Mouse (Mus musculus): Measurements from ENCODE around the gene Ush1c.

The Ush1c gene

GRCm38 (mm10) chr7:46238346-46238745, at the start of gene Ush1c:
Ush1c (minus strand) TSS chr7:46238503.
- DNase-seq (ENCODE audit: low read depth, low spot score) = no peak

DNA sequence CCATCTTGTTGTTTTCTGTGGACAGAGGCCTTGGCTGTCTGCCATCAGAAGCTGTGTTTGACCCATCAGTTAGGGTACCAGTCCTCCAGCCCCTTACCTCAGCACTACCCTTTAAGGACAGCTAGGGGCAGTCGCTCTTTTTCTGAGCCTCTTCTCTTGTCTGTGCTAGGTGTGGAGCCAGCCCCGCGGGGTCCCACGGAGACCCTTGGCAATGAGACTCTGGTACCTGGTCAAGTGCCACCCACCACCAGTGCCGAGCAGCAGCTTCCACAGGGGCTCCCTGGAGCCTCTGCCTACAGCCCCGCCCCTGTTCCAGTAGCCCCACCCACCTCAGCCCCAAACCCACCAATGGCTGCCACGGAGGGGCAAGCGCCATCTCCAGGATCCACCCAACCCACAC, 48.7 kb upstream of the Ush1c start:
- no peak for DNase-seq (ENCODE audit: low read depth, low spot score)

- DNase-seq (ENCODE audit: low read depth, low spot score) = no peak
Observed at GRCm38 (mm10) chr7:46286391-46286790, 48.1 kb upstream of the Ush1c start.

- DNase-seq (ENCODE audit: low read depth, low spot score) = no peak
Observed at GRCm38 (mm10) chr7:46285161-46285839, 47.0 kb upstream of the Ush1c start.

- no peak for DNase-seq (ENCODE audit: low read depth, low spot score)
Observed at GRCm38 (mm10) chr7:46283681-46284080, 45.4 kb upstream of the Ush1c start.

DNA sequence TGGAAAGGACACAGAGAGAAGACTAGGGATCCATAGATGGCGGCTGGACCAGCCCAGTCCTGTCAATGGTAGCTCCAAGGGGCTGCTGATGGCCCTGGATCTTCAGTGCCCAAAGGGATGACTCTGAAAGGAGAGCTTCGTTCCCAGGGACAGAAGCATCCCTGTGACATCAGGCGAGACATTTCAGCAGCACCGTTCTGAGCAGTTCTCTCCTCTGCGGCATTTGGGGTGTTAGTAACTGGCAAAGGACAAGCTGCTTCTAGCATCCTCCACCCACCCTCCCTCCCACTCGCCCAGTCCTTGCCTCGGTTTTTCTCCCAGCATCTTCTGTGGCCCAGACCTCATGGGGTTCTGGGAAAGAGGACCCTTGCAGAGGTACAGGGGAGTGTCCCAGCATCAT, 44.0 kb upstream of the Ush1c start:
- no peak for DNase-seq (ENCODE audit: low read depth, low spot score)

GRCm38 (mm10) chr7:46280896-46281295, 42.6 kb upstream of the Ush1c start:
- DNase-seq (ENCODE audit: low read depth, low spot score) = no peak

DNA sequence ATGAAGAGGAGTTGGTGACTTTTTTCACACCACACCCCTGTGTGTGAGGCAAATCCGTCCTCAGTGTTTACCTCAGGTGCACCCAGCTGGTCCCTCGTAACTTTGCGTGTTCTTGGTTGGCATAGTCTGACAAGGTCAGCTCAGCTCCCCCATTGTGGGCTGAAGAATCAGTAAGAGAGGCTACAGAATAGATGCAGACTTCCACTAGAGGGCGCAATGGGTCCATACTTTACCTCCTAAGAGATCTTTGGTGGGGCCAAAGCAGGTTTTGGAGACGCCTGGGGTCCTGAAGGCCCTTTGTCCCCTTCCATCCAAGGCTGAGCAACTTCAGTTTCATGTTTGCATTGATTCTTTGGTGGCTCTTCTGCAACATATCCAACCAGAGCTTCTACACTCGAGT, 41.6 kb upstream of the Ush1c start:
- DNase-seq (ENCODE audit: low read depth, low spot score) = peak; percentile 80

DNA sequence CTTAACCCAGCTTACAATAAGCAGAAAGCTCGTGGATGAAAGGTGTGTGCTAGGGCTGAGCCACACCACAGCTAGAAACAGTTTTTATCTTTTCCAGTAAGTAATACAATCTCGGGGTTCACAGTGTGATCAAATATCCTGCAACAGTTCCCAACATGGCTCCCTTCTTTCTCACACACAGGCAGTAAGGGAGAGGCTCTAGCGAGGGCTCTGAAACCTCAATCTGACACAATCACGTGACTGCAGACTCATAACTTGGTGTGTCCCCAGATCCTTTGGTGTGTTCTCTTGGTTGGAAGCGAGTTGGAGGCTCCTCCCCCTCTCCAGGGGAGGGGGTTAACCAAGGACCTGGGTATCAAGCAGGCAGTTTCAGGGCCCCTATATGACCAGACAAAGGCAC, 37.9 kb upstream of the Ush1c start:
- DNase-seq (ENCODE audit: low read depth, low spot score) = no peak

- no peak for DNase-seq (ENCODE audit: low read depth, low spot score)
Observed at GRCm38 (mm10) chr7:46251841-46252240, 13.5 kb upstream of the Ush1c start.

- no peak for DNase-seq (ENCODE audit: low read depth, low spot score)
Observed at GRCm38 (mm10) chr7:46247606-46248005, 9.3 kb upstream of the Ush1c start.

DNA sequence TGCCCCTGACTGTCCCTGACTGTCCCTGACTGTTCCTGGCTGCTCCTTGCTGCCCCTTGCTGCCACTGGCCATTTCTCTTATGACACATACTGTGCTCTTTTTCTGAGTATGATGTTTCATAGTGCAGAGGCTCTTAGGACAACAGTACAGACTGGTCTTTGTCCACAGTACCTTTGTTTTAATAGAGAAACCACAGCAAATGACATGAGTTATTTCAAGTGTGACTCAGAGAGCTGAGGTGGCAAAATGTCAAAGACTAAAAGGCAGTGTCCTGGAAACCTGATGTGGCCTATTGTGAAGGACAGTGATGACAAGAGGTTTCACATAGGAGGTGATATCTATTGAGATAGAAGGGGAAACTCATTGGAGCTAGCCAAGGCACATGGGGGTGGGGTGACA, 8.6 kb upstream of the Ush1c start:
- no peak for DNase-seq (ENCODE audit: low read depth, low spot score)

- DNase-seq (ENCODE audit: low read depth, low spot score) = no peak
Observed at GRCm38 (mm10) chr7:46240696-46241095, 2.4 kb upstream of the Ush1c start, which contains the start of gene Otog. Otog (plus strand) TSS chr7:46240987.

GRCm38 (mm10) chr7:46240091-46240490, 1.8 kb upstream of the Ush1c start:
- DNase-seq (ENCODE audit: low read depth, low spot score) = no peak

DNA sequence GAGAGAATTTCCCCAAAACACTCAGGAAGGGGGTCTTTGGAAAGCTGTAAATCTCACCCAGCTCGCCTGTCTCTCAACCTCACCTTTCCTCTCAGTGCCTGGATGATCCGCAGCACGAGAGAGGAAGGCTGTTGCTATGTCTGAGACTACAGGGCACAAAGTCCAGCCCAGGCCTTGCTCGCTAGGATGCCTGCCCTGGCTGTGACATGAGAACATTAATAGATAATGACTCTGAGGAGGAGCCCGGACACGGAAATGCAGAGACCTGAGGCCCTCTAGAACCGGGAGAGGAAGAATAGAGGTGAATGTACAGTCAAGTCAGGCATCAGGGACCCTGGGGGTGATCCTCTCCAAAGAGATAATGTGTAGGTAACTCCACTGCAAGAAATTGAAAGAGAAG, 1.1 kb downstream of the Ush1c start:
- no peak for DNase-seq (ENCODE audit: low read depth, low spot score)

DNA sequence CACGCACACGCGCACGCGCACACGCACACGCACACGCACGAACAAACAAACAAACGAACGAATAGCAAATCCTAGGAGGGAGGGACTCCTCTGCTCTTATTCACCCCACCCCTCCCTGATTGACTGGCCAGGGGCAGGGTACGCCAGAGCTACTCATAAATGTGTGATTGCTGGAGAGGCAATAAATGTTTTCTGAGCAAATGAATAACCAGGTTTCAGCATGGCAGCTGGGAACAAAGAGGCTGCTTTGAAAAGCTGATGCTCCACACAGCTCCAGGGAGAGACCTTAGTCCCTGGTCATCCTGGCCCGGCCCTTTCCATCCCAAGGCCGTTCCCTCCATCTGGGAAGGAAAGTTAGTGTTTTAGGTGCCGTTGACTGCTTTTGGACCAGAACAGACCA, 1.9 kb downstream of the Ush1c start:
- no peak for DNase-seq (ENCODE audit: low read depth, low spot score)

DNA sequence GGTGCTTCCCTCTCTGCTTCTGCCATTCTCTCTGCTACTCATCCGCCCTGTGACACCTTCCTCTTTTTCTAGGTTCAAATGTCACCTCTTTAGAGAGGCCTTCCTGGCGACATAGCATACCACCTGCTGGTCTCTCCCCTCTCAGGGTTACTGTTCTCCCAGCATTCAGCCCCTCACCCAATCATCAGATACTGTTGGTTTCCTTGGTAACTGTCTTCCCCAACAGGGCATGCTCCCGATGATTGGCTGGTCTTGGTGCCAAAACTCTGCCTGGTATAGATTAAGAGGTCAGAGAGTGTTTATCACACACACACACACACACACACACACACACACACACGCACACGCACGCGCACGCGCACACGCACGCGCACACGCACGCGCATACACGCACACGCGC, 2.4 kb downstream of the Ush1c start:
- DNase-seq (ENCODE audit: low read depth, low spot score) = no peak

GRCm38 (mm10) chr7:46226936-46227335, 11.4 kb downstream of the Ush1c start:
- no peak for DNase-seq (ENCODE audit: low read depth, low spot score)

DNA sequence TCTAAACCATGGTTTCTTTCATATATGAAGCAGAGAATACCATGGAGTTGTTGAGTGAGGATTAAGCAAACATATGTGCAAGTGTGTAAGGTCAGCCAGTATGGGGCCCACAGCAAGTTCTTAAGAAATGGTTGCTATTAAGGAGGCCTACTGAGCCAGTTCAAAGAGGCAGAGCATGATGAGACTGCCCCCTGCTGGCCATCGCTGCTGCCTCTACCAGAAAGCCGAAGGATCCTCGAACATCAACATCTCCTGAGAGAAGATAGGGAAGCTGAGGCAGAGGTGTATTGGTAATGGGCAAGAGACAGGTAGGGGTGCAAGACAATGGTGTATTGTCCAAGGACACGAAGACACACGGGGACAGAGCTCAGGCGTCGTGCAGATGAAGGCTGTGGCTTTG, 12.1 kb downstream of the Ush1c start:
- peak; percentile 58 for DNase-seq (ENCODE audit: low read depth, low spot score)

GRCm38 (mm10) chr7:46220591-46221129, 17.6 kb downstream of the Ush1c start:
- DNase-seq (ENCODE audit: low read depth, low spot score) = no peak

GRCm38 (mm10) chr7:46218415-46218814, 19.9 kb downstream of the Ush1c start:
- DNase-seq (ENCODE audit: low read depth, low spot score) = peak; percentile 23

GRCm38 (mm10) chr7:46216481-46216880, 21.8 kb downstream of the Ush1c start:
- no peak for DNase-seq (ENCODE audit: low read depth, low spot score)

DNA sequence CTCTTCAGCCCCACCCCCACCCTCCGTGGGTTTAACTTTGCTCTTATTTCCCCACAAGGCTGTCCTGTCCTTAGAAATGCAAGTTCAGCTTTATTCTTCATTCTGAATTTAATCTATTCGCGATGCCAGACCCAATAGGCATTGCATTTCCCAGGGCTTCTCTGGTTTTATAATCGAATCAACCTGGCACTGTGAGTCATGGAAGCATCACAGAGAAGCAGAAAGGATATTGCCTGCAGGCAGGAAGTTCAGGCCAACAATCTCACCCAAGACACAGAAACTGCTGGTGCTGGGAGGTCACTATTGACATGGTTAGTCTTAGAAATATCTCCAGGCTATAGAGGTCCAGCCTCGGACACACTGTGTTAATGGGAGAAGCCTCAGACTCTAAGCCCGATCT, 28.0 kb downstream of the Ush1c start:
- DNase-seq (ENCODE audit: low read depth, low spot score) = no peak

DNA sequence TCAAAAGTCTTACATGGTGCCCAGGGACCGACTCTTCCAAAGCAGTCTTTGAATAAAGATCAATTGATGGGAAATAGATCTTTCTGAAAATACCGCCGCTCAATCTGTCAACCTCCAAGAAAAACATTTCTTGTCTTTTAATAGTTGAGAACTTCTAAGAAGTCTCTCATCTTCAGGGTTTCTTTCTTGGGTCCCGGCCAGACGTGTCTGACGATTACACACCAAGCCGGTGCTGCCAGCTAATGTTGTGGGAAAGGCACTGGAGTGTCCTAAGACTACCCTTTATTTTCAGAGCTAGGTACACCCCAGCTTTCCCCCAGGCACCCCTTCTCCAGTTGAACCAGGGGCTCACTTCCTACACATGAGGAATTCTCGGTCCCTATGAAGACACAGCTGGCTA, 30.2 kb downstream of the Ush1c start:
- DNase-seq (ENCODE audit: low read depth, low spot score) = no peak

All from forelimb bud, embryonic 11.5 days (tissue).